Mouse (Mus musculus) thymus, adult 2 months (tissue): ENCODE measurements around the gene Aip. TPM values are rescaled to one million over a fixed set of nuclear protein-coding genes. Genes with fewer than 3 reads are reported as not detected.

ENCODE experiments used
- DNase-seq: peaks from one replicate; pipeline ENCODE4 v3.0.0; 2021
- H3K27ac ChIP-seq: fragments of 200-500 bp; 2 replicates; pipeline ENCODE4 v1.5.1; 2012; ENCODE audit warnings: low read length, control low read depth; ENCODE audit not compliant: control insufficient read depth, insufficient read depth
- H3K27me3 ChIP-seq: fragments of 200-500 bp; 2 replicates; pipeline ENCODE4 v1.6.1; 2012; ENCODE audit warnings: mild to moderate bottlenecking, low read length, moderate library complexity, mixed read lengths; ENCODE audit not compliant: control insufficient read depth, insufficient read depth
- H3K36me3 ChIP-seq: fragments of 200-500 bp; 2 replicates; pipeline ENCODE4 v1.6.1; 2012; ENCODE audit warnings: mild to moderate bottlenecking, low read length, moderate library complexity; ENCODE audit not compliant: control insufficient read depth, insufficient read depth
- H3K4me1 ChIP-seq: fragments of 200-500 bp; replicated peaks from 2 replicates; pipeline ENCODE4 v1.6.1; 2012; ENCODE audit warnings: low read length; ENCODE audit not compliant: control insufficient read depth, insufficient read depth
- H3K4me3 ChIP-seq: fragments of 200-500 bp; 2 replicates; pipeline ENCODE4 v1.5.1; 2012; ENCODE audit warnings: mild to moderate bottlenecking, low read length, control low read depth, moderate library complexity; ENCODE audit not compliant: control insufficient read depth, insufficient read depth
- CTCF ChIP-seq: fragments of 200-500 bp; IDR thresholded peaks from 2 replicates; pipeline ENCODE4 v1.5.1; 2012; ENCODE audit warnings: mild to moderate bottlenecking, control low read depth, low read length, moderate library complexity, borderline replicate concordance; ENCODE audit not compliant: control insufficient read depth, poor library complexity, insufficient read depth; ENCODE audit errors: extremely low read depth
- POLR2A ChIP-seq: fragments of 200-500 bp; IDR thresholded peaks from 2 replicates; pipeline ENCODE4 v1.6.1; 2012; ENCODE audit warnings: mild to moderate bottlenecking, low read length, control low read depth, moderate library complexity; ENCODE audit not compliant: control insufficient read depth, poor library complexity, insufficient read depth; ENCODE audit errors: extremely low read depth
- WGBS: fragments of 180-500 bp; shearing (Covaris S2); methylation state at CpG from one replicate; pipeline ENCODE4 v1.1.7; 2018; 5-methylcytosine and 5-hydroxymethylcytosine counted together
- polyA plus RNA-seq: library from polyadenylated mRNA; depleted of rRNA; stranded (reverse); fragments of >200 nt; gene quantifications from 2 replicates; pipeline ENCODE4 v1.2.3, GENCODE M21; 2012

Gene Aip
- polyA plus RNA-seq, 1 experiment: 112 TPM

- no peak for TF ChIP-seq CTCF
- no peak for TF ChIP-seq POLR2A
- WGBS: 53% methylated on average over 16 of the region's 16 CpGs
These were observed 19.2 kb upstream of the Aip start for GRCm38 (mm10) chr19:4144550-4145498.

GRCm38 (mm10) chr19:4143759-4144268 lies 18.2 kb upstream of the Aip start, which contains the start of gene Cabp4:
Gene Cabp4 (minus strand): TSS chr19:4144033.
- Histone ChIP-seq H3K4me3 (no peak within 1 kb of the TSS), H3K27ac (peak within 1 kb of the TSS; percentile 79), H3K4me1 (peaks cover 39% of the 10 kb centered on the region), H3K27me3 (no peaks in the 10 kb centered on the region), H3K36me3 (no peaks in the 10 kb centered on the region)
- 65% methylated on average over 7 of the region's 7 CpGs for WGBS
- DNase-seq: no peak
- no peak for TF ChIP-seq POLR2A
- no peak for TF ChIP-seq CTCF

More at GRCm38 (mm10) chr19:4144550-4145498, 19.2 kb upstream of the Aip start:
- DNase-seq: peak; percentile 35
- Histone ChIP-seq H3K27me3 (no peaks in the 10 kb centered on the region), H3K4me3 (no peak overlapping the region), H3K27ac (peak overlapping the region; percentile 79), H3K36me3 (no peaks in the 10 kb centered on the region), H3K4me1 (peaks cover 49% of the 10 kb centered on the region)

- no peak for TF ChIP-seq POLR2A
- TF ChIP-seq CTCF: no peak
- WGBS: 98% methylated on average over 18 of the region's 18 CpGs
- no peaks in the 10 kb centered on the region for H3K36me3 ChIP-seq
- no peak overlapping the region for H3K27ac ChIP-seq
- no peaks in the 10 kb centered on the region for H3K27me3 ChIP-seq
- no peak overlapping the region for H3K4me3 ChIP-seq
- no peak for DNase-seq
- peaks cover 36% of the 10 kb centered on the region for H3K4me1 ChIP-seq
These were observed 16.9 kb upstream of the Aip start for GRCm38 (mm10) chr19:4142416-4143173.

- Histone ChIP-seq H3K36me3 (no peaks in the 10 kb centered on the region), H3K27ac (no peak overlapping the region), H3K27me3 (no peaks in the 10 kb centered on the region), H3K4me1 (peaks cover 26% of the 10 kb centered on the region), H3K4me3 (no peak overlapping the region)
- DNase-seq: no peak
- 92% methylated on average over 6 of the region's 6 CpGs for WGBS
- no peak for TF ChIP-seq CTCF
- TF ChIP-seq POLR2A: no peak
These were observed 14.5 kb upstream of the Aip start for GRCm38 (mm10) chr19:4140147-4140546.

- H3K36me3 ChIP-seq: no peaks in the 10 kb centered on the region
- H3K4me3 ChIP-seq: no peak within 1 kb of the TSS
- no peaks in the 10 kb centered on the region for H3K27me3 ChIP-seq
- 98% methylated on average over 2 of the region's 2 CpGs for WGBS
- DNase-seq: no peak
- TF ChIP-seq POLR2A (no peak), CTCF (no peak)
- H3K4me1 ChIP-seq: peaks cover 22% of the 10 kb centered on the region
- no peak within 1 kb of the TSS for H3K27ac ChIP-seq
These were observed 13.8 kb upstream of the Aip start, which contains the start of gene Gpr152 for GRCm38 (mm10) chr19:4139446-4139845. Gene Gpr152 (plus strand): TSS chr19:4139787.

DNA sequence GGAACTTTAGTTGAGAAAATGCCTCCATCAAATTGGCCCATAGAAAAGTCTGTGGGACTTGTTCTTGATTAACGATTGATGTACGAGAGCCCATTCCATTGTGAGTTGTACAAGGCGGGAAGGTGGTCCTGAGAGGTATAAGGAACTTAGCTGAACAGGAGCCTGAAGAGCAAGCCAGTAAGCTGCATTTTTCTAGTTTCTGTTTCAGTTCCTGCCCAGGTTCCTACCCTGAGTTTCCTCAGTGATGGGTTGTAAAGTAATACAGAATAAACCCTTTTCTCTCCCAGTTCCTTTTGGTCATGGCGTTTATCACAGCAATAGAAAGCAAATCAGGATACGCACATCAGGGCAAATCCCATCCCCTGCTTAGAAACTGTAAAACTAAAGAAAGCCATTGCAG lies 12.3 kb upstream of the Aip start:
- TF ChIP-seq POLR2A (no peak), CTCF (no peak)
- Histone ChIP-seq H3K27me3 (no peaks in the 10 kb centered on the region), H3K4me1 (peaks cover 14% of the 10 kb centered on the region; the same call in 1 of the 2 replicates), H3K27ac (no peak overlapping the region), H3K36me3 (peaks cover 2% of the 10 kb centered on the region), H3K4me3 (no peak overlapping the region)
- DNase-seq: no peak
- WGBS: 72% methylated on average over 5 of the region's 5 CpGs
